Mouse (Mus musculus): ENCODE measurements around the gene Gm28308. TPM values are rescaled to one million over a fixed set of nuclear protein-coding genes. Genes with fewer than 3 reads are reported as not detected.

The Gm28308 gene
- polyA plus RNA-seq, 1 experiment from 2014 or later, result not detected

DNA sequence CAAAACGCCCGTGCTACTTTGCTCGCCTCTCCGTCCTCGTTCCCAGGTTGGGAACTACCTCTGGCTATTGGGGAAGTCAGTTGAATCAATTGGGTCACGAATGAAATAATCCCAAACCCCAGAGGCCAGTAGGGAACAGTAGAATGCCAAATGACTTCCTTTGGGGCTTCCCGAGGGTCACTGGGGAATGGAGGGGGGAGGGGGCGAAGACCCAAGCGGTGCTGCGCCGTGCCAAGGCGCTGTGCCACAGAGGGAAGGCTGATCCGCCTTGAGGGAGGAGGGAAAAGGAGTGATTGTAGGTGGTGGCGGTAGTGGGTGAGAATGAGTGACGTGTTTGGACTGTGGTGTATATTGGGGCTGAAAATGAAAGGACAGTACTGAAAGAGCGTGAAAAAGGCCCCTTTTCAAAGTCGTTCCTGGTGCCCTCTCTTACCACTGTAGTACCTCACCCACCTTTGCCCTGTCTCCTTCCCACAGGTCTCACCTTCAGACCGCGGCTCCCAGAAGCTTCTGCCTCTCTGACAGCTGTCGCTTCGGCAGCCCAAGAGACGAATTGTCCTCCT, 502 bp downstream of the Gm28308 start:
- H3K4me1 ChIP-seq (replicated peaks; ENCODE audit: control insufficient read depth, insufficient read depth, low read length), result peaks cover 32% of the 10 kb centered on the region
- peak overlapping the region; percentile 78 for H3K4me2 ChIP-seq (ENCODE audit: low read length)
- WGBS, result 5% methylated on average over 22 of the region's 22 CpGs
- no peaks in the 10 kb centered on the region for H3K36me3 ChIP-seq (ENCODE audit: control insufficient read depth, insufficient read depth, low read length)
- peaks cover 81% of the 10 kb centered on the region for H3K27me3 ChIP-seq (replicated peaks; ENCODE audit: control insufficient read depth, insufficient read depth, low read length)
- no peaks in the 10 kb centered on the region for H3K9me3 ChIP-seq (ENCODE audit: control insufficient read depth, low read length)
- peak; percentile 75 for DNase-seq (ENCODE audit: low spot score)
- H3K4me3 ChIP-seq (ENCODE audit: low read depth, low read length), result peak overlapping the region; percentile 64
- H3K9ac ChIP-seq (ENCODE audit: low read length), result peak overlapping the region; percentile 69
- H3K27ac ChIP-seq (ENCODE audit: low read depth), result peak overlapping the region; percentile 87
- ATAC-seq (replicated peaks; ENCODE audit: low FRiP score, low TSS enrichment, low read depth), result no peak

DNA sequence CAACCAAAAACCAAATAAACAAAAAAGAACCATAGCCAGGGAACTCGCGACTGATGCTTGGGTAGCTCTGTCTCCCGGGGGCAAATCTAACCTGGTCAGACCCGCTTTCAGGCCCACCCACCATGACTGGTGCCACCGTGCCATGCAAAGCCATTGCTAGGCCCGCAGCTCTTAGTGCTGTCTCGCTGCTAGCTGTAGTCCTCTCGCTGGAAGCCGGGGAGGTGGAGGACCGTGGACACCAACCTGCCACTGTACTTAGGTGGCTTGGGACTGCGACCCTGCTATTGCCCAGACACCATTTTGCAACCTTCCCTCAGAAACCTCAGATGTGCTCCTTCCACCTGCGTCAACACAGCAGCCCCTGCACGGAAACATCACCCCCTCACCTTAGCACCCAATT, 1.2 kb downstream of the Gm28308 start:
- ATAC-seq (replicated peaks; ENCODE audit: low FRiP score, low TSS enrichment, low read depth) (no peak), DNase-seq (ENCODE audit: low spot score) (peak; percentile 81)
- H3K9ac ChIP-seq (ENCODE audit: low read length), result peak overlapping the region; percentile 69
- H3K4me2 ChIP-seq (ENCODE audit: low read length), result peak overlapping the region; percentile 78
- H3K9me3 ChIP-seq (ENCODE audit: control insufficient read depth, low read length), result no peaks in the 10 kb centered on the region
- H3K36me3 ChIP-seq (ENCODE audit: control insufficient read depth, insufficient read depth, low read length), result no peaks in the 10 kb centered on the region
- H3K4me3 ChIP-seq (ENCODE audit: low read depth, low read length), result peak overlapping the region; percentile 64
- peaks cover 34% of the 10 kb centered on the region for H3K4me1 ChIP-seq (replicated peaks; ENCODE audit: control insufficient read depth, insufficient read depth, low read length)
- peaks cover 84% of the 10 kb centered on the region for H3K27me3 ChIP-seq (replicated peaks; ENCODE audit: control insufficient read depth, insufficient read depth, low read length)
- H3K27ac ChIP-seq (ENCODE audit: low read depth), result peak overlapping the region; percentile 87; the same call in 1 of the 2 replicates
- 4% methylated on average over 13 of the region's 13 CpGs for WGBS

DNA sequence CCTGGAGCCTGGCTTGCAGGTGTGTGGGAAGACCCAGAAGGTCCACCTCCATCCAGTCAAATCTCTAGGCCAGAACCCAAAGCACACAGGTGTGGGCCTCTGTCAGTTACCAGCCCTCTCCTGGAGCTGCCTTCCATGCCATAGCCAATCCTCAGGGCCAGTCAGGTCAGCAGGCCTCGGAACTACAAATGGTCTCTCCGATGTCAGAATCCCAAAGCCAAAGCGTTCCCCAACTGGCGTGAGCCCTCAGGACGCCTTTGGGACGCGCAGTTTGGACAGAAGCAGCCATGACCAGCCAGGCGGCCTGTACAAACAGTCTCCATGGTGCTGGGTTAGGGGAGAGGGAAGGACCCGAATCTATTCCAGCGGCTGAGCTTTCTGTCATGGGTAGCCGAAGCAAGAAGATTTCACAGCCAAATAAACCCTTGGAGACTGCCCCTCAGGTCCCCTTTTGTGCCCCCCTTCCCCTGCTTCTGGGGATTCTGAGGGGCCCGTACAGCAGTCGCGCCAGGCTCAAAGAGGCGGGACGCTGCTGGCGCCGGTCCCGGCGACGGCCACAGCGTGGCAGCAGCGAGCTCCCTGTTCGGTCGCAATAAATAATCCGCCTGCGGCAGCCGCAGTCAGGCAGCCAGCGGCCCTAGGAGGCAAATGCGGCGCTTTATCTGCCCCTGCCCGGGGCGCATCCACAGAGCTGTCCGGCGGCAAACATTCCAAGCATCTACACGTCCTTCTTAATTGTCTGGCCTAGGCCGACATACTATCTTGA, 1.8 kb downstream of the Gm28308 start:
- 2% methylated on average over 37 of the region's 37 CpGs for whole genome bisulfite sequencing
- Histone ChIP-seq H3K4me1 (replicated peaks; ENCODE audit: control insufficient read depth, insufficient read depth, low read length) (peaks cover 38% of the 10 kb centered on the region), H3K36me3 (ENCODE audit: control insufficient read depth, insufficient read depth, low read length) (no peaks in the 10 kb centered on the region), H3K9ac (ENCODE audit: low read length) (peak overlapping the region; percentile 69), H3K4me3 (ENCODE audit: low read depth, low read length) (peak overlapping the region; percentile 64), H3K9me3 (ENCODE audit: control insufficient read depth, low read length) (no peaks in the 10 kb centered on the region), H3K27ac (ENCODE audit: low read depth) (peak overlapping the region; percentile 87; the same call in 1 of the 2 replicates), H3K27me3 (replicated peaks; ENCODE audit: control insufficient read depth, insufficient read depth, low read length) (peaks cover 80% of the 10 kb centered on the region), H3K4me2 (ENCODE audit: low read length) (peak overlapping the region; percentile 78)
- DNase-seq (ENCODE audit: low spot score) (peak; percentile 83), ATAC-seq (replicated peaks; ENCODE audit: low FRiP score, low TSS enrichment, low read depth) (peak; percentile 37)

DNA sequence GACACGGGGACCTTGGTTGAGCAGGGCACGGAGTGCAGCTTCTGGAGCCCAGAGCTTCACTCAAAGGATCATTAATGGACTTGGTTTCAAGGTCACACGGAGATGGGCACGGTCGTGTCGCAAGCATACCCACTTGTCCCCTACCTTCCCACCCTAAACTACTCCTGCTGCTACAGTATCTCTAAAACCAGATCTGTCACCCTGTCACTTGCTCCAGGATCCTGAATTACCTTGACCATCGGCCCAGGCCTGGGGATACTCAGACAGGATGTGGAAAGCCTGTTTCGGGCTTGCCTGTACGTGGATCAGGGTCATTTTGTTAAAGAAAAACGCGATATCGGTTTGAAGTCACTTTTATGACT, 3.5 kb downstream of the Gm28308 start:
- WGBS, result 33% methylated on average over 12 of the region's 12 CpGs
- peak; percentile 67 for DNase-seq (ENCODE audit: low spot score)
- Histone ChIP-seq H3K9me3 (ENCODE audit: control insufficient read depth, low read length) (no peaks in the 10 kb centered on the region), H3K4me3 (ENCODE audit: low read depth, low read length) (peak overlapping the region; percentile 36), H3K4me1 (replicated peaks; ENCODE audit: control insufficient read depth, insufficient read depth, low read length) (peaks cover 41% of the 10 kb centered on the region), H3K9ac (ENCODE audit: low read length) (peak overlapping the region; percentile 51), H3K36me3 (ENCODE audit: control insufficient read depth, insufficient read depth, low read length) (0 out of 2 replicates have a peak, but pooled peaks cover 4% of the 10 kb centered on the region), H3K27me3 (replicated peaks; ENCODE audit: control insufficient read depth, insufficient read depth, low read length) (peaks cover 73% of the 10 kb centered on the region), H3K27ac (ENCODE audit: low read depth) (no peak overlapping the region), H3K4me2 (ENCODE audit: low read length) (peak overlapping the region; percentile 78)
- no peak for ATAC-seq (replicated peaks; ENCODE audit: low FRiP score, low TSS enrichment, low read depth)

DNA sequence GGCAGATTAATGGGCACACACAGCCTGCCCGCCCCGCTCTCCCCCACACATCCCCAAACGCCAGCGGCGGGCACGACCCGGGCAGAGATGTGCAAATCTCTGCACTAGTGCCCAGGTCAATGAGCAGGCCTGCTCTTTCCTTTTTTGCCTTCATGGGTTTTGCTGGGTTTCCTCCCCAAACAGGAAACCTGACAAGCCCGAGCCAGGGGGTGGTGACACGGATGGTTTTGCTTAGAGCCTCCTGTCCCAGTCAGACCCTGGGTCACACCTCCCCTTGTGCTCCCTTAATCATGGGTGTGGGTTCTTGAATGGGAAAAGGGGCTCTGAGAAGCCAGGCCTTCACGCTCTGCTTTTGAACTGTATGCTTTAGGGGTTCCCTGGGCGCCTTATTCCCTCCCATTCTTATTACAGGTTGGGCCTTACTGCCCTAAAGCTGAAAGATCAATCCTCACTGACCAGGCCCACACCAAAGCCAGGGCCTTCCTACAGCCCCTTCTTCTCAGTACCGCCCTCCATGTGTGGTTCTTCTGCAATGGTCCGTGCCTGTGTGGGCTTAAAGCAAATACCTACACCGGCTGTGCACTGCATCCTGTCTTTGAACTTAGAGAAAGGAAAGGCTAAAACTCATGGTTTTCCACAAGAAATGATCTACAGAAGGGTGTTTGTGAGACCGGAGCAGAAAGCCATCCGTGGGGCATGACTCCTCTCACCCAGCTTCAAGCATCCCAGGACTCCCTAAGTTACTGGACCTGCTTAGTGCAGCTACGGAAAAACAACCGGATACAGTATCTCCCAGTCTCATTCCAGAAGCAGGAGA, 4.1 kb downstream of the Gm28308 start:
- DNase-seq (ENCODE audit: low spot score), result peak; percentile 75
- peaks cover 42% of the 10 kb centered on the region for H3K4me1 ChIP-seq (replicated peaks; ENCODE audit: control insufficient read depth, insufficient read depth, low read length)

DNA sequence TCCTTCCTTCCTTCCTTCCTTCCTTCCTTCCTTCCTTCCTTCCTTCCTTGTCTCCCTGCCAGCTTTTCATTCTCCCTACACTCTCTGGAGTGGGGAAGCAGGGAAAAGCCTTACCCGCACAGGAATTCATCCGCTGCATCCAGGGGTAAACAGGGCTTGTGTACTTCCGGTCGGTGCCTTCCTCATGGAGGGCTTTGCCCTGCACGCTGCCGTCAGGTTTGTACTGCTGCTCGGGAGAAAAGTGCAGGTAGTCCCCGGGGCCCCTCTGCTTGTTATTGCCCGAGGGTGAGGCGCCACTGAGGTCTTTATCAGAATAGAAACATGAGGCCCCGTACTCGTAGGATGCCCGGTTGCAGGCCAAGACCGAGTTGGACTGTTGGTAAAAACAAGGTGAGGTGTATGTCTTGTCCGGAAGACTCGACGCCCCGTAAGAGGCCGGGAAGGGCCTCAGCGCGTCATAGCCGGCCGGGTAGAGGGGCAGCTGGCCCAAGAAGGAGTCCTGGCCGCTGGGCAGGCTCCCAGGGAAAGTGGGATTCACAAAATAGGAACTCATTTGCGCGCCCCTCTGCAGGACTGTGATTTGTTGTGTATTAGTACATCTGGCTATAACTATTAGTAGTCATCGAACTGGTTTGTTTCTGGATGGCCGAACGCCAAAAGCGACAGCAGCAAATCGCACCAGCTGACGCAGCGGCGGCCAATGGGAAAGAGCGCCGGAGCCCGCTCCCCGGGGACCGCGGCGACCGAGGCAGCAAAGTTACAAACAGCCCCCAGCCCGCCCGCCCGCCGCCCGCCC, 4.9 kb downstream of the Gm28308 start, which contains the start of gene Hoxa6:
Gene Hoxa6, minus strand, starts transcription at position 651 of the 796 bp plus-strand sequence.
- DNase-seq (ENCODE audit: low spot score) (peak; percentile 78), ATAC-seq (replicated peaks; ENCODE audit: low FRiP score, low TSS enrichment, low read depth) (no peak; the same call in 1 of the 2 replicates)
- H3K27ac ChIP-seq (ENCODE audit: low read depth), result peak within 1 kb of the TSS; percentile 57
- H3K36me3 ChIP-seq (ENCODE audit: control insufficient read depth, insufficient read depth, low read length), result 0 out of 2 replicates have a peak, but pooled peaks cover 4% of the 10 kb centered on the region
- H3K4me2 ChIP-seq (ENCODE audit: low read length), result peak within 1 kb of the TSS; percentile 78
- H3K9me3 ChIP-seq (ENCODE audit: control insufficient read depth, low read length), result no peaks in the 10 kb centered on the region
- peaks cover 39% of the 10 kb centered on the region for H3K4me1 ChIP-seq (replicated peaks; ENCODE audit: control insufficient read depth, insufficient read depth, low read length)
- peaks cover 59% of the 10 kb centered on the region for H3K27me3 ChIP-seq (replicated peaks; ENCODE audit: control insufficient read depth, insufficient read depth, low read length)
- H3K9ac ChIP-seq (ENCODE audit: low read length), result peak within 1 kb of the TSS; percentile 51
- peak within 1 kb of the TSS; percentile 36 for H3K4me3 ChIP-seq (ENCODE audit: low read depth, low read length)
- WGBS, result 4% methylated on average over 47 of the region's 47 CpGs

More for the DNA sequence above, 4.1 kb downstream of the Gm28308 start:
- H3K9ac ChIP-seq (ENCODE audit: low read length), result peak overlapping the region; percentile 51
- peak overlapping the region; percentile 57 for H3K27ac ChIP-seq (ENCODE audit: low read depth)
- no peak for ATAC-seq (replicated peaks; ENCODE audit: low FRiP score, low TSS enrichment, low read depth)
- WGBS, result 20% methylated on average over 18 of the region's 18 CpGs
- H3K9me3 ChIP-seq (ENCODE audit: control insufficient read depth, low read length), result no peaks in the 10 kb centered on the region
- peaks cover 67% of the 10 kb centered on the region for H3K27me3 ChIP-seq (replicated peaks; ENCODE audit: control insufficient read depth, insufficient read depth, low read length)
- H3K4me3 ChIP-seq (ENCODE audit: low read depth, low read length), result peak overlapping the region; percentile 36
- H3K4me2 ChIP-seq (ENCODE audit: low read length), result peak overlapping the region; percentile 78
- 0 out of 2 replicates have a peak, but pooled peaks cover 4% of the 10 kb centered on the region for H3K36me3 ChIP-seq (ENCODE audit: control insufficient read depth, insufficient read depth, low read length)

DNA sequence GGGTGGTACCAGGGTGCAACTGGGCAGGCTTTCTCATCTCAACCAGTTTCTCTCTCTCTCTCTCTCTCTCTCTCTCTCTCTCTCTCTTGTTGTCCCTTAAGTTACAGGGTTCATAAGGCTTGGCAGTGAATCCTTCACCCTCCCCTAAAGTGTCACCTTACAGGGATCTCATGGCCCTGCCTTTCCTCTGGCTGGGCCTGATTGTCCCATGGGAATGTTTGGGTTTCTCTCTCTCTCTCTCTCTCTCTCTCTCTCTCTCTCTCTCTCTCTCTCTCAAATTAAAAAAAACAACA, 5.5 kb downstream of the Gm28308 start:
- peak overlapping the region; percentile 78 for H3K4me2 ChIP-seq (ENCODE audit: low read length)
- DNase-seq (ENCODE audit: low spot score) (no peak), ATAC-seq (replicated peaks; ENCODE audit: low FRiP score, low TSS enrichment, low read depth) (no peak)
- H3K4me1 ChIP-seq (replicated peaks; ENCODE audit: control insufficient read depth, insufficient read depth, low read length), result peaks cover 37% of the 10 kb centered on the region
- peak overlapping the region; percentile 43; the same call in 1 of the 2 replicates for H3K27ac ChIP-seq (ENCODE audit: low read depth)
- no peak overlapping the region for H3K4me3 ChIP-seq (ENCODE audit: low read depth, low read length)
- no peak overlapping the region for H3K9ac ChIP-seq (ENCODE audit: low read length)
- 0 out of 2 replicates have a peak, but pooled peaks cover 4% of the 10 kb centered on the region for H3K36me3 ChIP-seq (ENCODE audit: control insufficient read depth, insufficient read depth, low read length)
- no peaks in the 10 kb centered on the region for H3K9me3 ChIP-seq (ENCODE audit: control insufficient read depth, low read length)
- H3K27me3 ChIP-seq (replicated peaks; ENCODE audit: control insufficient read depth, insufficient read depth, low read length), result peaks cover 53% of the 10 kb centered on the region

Measured in intestine, embryonic 14.5 days (tissue).